Mouse (Mus musculus) liver, adult 2 months (tissue): ENCODE results near the gene Plaa.

Source experiments
- CTCF ChIP-seq: fragments of 200-500 bp; IDR thresholded peaks from 2 replicates; pipeline ENCODE4 v1.5.1; 2011; ENCODE audit warnings: low read depth, low read length, control low read depth
- POLR2A ChIP-seq: fragments of 200-500 bp; IDR thresholded peaks from 2 replicates; pipeline ENCODE4 v1.6.1; 2011; ENCODE audit warnings: low read length, control low read depth; ENCODE audit not compliant: insufficient read depth; ENCODE audit errors: extremely low read depth

GRCm38 (mm10) chr4:94591765-94592381 lies 11.2 kb downstream of the Plaa start:
- TF ChIP-seq POLR2A (no peak), CTCF (no peak)
